Mouse (Mus musculus) Muller cell, postnatal 12 days (primary cell): ENCODE results near the gene Cdk5rap1.

Experiments used
- DNase-seq: peaks from one replicate; pipeline ENCODE4 v3.0.0-alpha.2; 2015; ENCODE audit errors: inconsistent ontology term

Cdk5rap1 gene

DNA sequence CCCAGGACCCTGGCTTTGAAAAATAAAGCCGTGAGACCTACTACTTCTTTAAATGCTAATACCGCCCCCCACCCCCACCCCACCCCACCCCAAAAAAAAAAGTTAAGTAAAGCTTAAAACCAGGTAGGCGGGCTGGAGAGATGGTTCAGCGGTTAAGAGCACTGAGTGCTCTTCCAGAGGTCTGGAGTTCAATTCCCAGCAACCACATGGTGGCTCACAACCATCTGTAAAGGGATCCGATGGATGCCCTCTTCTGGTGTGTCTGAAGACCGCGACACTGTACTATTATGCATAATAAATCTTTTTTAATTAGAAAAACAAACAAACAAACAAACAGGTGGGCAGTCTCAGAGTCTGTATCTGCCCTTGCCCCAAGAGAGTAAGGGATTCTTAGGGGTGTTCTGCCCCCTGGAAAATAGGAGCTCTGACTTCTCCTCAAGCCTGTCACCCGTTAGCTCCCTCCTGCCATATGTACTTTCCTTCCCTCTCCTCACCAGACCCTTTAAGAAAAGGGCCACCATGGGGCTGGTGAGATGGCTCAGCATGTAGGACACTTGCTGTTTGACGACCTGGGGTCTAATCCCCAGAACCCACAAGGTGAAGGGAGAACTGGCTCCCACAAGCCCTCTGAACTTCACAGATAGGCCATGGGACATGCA lies at the start of gene Cdk5rap1:
Cdk5rap1 (minus strand) TSS at position 169 of the 659 bp plus-strand sequence.
- DNase-seq = no peak

DNA sequence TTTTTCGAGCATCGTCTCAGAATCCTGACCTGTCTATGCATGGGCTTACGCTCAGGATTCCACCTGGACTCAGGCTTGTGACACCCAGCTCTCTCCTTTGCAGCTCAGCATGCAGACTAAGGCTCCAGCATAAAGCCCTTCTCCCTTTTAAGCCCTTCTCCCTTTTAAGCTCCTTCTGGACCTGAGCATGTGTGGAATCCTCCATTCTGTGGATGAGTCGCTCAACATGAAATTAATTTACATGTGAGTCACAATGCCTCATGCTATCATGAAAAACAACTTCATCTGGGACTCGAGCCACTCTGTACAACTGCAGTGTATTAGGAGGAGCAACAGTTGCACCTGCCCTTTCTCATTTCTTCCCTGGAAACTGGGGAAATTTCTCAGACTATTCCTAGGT lies 49.4 kb upstream of the Cdk5rap1 start:
- DNase-seq = peak; percentile 43

DNA sequence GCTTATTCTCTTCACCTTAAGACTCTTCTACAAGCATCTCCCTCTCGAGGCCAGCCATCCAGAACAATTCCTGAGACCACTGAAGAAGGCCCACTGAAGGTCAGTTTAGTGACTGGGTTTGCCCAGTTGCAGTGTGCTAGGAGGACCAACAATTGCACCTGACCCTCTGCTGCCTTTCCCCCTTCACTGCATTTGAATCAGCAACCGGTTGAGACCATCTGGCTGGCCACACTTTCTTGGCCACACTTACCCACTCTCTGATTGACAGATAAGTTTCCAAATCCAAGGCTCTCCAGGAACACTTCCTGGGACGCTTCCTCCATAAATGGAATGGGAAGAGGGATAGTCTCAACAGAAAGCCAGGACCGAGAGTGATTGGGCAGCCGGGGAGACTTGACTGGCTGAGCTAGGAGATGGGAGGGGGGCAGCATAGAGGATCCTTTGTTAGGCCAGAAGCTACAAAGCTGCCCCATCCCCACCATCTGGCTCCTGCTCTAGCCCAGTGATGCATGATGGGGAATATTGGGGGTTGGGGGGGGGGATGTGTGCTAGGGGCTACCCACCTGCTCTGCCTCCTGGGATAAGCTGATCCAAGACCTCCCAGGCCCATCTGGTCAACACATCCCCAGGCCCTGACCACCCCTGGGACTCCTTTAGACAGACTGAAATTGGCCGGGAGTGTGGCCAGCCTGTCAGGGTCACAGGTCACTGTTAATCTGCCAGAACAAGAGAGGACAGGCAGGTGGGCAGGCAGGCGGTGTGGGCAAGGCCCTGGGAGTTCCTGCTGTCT lies 48.3 kb upstream of the Cdk5rap1 start:
- peak; percentile 73 for DNase-seq

DNA sequence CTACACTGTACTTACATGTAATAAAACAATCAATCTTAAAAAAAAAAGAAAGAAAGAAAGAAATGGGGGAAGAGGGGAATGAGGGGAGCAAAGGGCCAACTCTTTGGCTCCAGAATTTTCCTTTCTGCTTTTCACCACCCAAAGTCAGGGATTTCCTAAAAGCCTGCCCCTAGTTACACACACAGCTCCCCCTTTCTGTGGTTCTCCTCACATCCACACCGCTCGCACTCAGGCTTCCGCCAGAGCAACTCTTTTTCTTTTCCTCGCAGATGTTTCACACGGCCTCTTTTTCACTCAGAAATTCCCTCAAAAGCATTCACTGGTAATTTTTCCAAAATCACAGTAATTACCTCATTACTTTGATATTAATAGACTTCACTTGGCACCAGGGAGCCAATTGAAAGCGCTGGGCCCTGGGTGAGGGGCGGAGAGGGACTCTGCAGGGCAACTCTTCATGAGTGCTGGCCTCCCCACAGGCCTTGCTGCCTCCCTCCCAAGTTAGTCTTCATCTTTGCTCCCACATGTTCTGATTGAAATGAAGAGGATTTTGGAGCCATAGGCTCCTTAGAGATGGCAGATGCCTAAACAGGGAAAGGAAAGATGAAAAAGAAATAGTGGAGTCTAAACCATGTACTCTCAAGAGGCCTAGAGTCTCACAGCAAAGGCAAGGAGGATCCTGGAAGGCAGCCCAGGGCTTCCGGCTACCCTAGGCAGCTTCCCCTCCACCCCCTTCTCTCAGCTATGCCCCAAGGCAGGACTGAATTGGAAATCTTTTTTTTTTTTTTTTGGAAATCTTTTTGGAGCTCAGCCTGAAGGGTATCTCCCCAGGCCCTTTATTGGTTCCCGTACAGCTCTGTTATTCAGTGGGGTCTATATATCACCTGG lies 47.1 kb upstream of the Cdk5rap1 start:
- DNase-seq = peak; percentile 77

DNA sequence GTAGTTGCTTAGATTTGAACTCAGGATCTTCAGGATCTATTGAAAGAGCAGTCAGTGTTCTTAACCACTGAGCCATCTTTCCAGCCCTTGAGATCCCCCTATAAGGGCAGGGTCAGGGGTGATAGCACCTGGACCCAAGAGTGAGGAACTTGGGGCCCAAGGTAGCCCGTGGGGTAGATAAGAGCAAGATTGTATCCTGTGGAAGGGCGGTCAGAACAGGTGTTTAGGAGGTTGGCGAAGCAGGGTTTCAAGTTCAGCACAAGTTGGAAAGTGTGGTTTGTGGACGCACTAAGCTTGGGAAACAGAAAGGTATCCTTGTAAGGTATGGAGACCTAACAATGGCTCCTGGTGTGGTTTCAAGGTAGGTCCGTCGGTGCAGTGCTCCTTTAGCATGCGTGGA lies 45.2 kb upstream of the Cdk5rap1 start:
- no peak for DNase-seq

DNA sequence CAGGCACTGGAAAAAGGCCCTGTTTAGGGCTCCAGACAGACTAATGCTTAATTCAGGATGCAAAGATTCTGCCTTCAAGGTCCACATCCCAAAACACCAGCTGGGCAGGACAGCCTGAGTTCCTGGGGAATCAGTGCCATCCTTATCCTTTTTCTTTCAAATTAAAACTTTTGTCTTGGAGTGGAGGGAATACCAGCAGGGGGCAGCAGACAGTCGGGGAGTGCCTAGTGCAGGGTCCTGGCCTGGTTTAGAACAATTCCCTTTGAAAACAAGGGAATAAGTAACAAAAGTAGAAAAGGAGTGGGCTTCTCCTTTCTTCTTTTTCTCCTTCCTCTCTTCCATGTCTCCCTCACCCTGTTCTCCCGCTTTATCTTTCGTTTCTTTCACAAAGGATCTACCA lies 44.3 kb upstream of the Cdk5rap1 start:
- peak; percentile 45 for DNase-seq

DNA sequence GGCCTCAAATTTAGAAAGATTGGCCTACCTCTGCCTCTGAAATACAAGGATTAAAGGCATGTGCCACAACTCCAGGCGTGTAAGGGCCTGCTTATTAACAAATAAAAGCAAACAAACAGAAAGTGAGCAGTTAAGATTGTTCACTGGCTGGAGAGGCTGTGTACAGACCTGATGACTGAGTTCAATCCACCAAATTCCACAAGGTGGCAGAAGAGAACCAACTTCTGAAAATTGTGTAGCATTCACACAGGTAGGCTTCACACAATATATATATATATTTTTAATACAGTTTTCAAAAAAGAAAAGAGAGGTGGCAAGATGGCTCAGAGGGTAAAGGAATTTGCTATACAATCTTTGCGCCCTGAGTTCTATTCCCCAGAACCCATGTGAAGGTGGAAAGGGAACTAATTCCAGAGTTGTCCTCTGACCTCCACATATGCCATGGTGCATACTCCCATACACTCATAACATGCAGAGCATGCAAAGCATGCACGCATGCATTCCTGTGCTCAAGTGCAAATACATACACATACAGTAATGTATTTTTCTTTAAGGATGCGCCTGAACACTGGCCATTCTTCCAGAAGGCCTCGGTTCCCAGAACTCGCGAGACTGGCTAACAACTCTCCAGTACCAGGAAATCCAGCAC lies 39.3 kb upstream of the Cdk5rap1 start:
- no peak for DNase-seq

DNA sequence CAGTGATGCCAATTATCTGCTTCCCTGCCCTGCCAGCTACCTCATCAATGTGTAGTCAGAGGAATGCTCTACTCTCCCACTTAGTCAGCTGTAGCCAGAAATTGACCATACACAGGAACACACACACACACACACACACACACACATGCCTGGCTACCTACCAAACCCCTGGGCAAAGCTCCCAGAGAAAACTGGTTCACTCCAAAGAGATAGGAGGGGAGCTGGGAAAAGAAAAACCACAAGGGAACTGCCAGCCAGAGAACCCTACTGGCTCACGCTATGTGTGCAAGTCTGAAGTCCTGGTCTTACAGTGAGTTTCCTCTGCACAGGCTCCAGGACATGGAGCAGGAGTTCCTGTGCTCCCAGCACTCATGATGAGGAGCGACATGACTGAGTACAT lies 37.5 kb upstream of the Cdk5rap1 start:
- peak; percentile 96 for DNase-seq

DNA sequence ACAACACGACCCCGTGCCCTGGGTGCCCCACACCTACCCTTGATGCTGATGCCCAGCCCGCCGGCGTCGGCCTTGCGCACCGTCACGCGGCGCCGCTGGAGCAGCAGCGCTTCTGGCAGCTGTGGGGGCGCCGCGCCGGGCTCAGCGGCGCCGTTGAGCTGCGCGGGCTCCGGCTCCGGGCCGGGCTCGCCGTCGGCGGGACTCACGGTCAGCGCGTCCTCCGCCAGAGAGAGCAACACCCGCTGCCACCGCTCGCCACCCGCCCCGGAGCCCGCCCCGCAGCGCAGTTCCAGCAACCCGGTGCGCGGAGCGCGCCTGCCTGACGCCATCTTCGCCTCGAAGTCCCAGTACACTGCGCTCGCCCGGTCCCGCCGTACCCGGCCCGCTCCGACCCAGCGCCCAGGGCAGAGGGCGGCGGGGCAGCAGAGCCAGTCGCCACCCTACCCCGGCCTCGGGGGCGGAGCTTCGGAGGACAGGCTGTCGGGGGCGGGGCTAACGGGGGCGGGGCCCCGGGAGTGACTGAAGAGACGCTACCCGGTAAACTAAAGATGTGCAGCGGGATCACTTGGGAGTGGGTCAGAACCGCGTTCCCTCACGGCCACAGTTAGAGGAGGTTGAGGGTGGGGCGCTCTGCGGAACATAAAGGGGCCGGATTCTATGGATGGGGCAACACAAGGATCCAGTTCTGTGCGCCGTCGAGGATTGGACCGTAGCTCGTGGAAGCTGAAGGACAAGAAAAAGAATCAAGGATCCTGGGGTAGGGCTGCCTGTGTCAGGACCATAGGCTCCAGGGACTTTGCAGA lies 35.0 kb upstream of the Cdk5rap1 start, which contains the start of gene Snta1:
Snta1 (minus strand) TSS at position 457 of the 803 bp plus-strand sequence.
- DNase-seq = peak; percentile 94

DNA sequence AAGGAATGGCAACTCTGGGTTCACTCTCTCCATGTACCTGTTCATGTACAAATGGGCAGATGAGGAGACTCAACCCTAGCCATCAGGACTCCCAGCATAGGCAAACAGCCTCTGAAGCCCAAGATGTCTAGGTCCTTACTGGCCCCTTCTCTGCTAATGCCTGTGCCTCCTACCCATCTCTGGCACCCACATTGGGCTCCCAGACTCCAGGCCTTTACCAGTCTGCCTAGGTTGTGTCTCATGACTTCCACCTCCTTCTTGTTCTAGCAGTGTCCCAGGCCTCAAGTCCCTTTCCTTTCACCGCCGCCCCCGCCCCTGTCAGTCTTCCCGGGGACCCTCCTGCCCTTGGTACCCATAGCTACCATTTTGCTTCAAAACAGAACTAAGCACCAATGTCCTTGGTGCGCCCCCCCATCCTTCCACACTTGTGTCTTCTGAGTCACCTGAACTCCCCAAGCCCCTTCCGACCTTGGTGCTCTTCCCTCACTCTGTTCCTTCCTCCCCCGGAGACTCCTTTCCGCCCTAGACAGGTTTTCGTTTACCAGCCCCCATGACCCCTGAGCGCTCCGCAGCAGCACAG lies 34.3 kb upstream of the Cdk5rap1 start:
- DNase-seq = peak; percentile 19

DNA sequence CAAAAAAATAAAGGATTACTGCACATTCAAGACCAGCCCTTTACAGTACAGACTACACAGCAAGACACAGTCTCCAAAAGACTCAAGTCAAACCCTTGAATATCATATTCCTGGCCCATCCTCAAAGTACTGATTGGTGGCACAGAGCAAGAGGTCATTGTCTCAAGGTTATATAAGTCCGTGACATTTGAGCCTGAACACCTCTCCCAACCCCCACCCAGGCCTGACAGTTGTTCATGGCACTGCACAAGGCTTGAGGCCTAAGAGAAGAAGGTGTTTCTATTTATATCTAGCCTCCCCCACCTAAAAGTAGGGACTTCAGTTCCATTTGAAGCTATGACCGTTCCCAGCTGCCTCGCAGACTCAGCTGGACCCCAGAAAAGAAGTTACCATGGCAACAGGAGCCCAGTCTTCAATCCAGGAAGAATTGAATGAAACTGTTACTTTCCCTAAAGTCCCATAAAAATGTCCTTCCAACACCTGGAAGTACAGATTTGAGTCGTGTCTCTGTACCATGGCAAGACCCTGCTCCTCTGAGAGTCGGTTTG lies 32.7 kb upstream of the Cdk5rap1 start:
- no peak for DNase-seq

DNA sequence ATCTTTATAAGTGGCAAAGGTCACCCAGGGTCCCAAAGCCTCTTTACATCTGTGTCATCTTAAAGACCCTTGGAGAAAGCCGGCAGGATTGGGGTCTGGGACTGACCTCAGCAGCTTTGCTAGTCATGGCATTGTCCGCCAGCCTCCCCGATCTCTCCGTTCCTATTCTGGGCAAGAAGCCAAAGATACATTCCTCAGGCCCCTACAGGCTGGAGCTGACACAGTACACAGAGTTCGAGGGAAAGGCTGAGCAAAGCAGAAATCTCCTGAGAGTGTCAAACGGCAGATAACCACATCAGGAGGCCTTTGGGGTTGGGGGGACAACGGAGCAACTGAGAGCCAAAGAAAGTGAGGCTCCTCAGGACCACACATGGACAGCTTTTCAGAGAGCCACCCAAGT lies 30.0 kb upstream of the Cdk5rap1 start:
- peak; percentile 87 for DNase-seq

DNA sequence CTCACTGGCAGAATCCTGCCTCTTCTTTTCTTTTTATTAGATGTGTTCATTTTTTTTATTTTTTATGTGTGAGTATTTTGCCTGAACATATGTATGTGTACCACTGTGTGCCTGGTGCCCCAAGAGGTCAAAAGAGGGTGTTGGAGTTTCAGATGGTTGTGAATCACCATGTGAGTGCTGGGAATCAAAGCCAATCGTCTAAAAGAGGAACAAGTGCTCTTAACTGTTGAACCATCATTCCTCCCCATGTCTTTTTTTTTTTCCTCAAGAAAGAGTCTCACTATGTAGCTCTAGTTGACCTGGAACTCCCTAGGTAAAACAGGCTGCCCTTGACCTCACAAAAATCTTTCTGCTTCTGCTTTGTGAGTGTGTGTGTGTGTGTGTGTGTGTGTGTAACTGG lies 29.2 kb upstream of the Cdk5rap1 start:
- DNase-seq = no peak

DNA sequence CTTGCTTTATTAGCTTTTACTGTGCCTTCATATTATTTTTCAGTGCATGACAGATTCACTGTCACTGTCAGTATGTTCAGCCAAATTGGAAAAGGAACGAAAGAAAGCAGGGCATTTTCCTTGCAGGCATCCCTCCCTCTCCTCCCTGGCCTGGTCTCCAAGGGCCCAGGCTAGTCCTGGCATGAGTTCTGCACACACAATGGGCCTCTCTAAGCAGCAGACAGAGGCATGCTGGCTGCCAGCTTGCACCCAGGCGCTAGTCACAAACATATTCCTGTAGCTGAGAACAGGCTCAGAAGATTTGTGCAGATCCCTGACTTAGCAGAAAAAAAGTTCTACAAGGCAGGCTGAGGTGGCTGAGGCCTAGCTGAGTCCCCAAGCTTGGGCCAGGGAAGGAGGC lies 26.5 kb upstream of the Cdk5rap1 start:
- DNase-seq = peak; percentile 75

DNA sequence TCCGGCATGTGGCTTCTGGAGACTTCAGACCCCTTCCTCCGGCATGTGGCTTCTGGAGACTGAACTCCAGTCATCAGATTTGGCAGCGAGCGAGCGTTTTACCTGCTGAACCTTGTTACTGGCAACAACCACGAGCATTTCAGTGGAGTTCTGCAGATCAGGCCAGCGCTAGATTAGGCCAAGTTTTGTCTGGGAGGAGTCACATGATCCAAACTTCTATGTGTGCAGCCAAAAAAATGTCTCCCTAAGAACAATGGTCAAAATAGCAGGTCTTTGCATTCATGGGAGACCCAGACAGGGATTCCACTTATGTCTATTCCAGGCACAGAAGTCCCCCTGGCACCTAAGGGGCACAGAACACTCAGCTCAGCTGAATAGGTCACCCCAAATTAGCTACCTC lies 25.5 kb upstream of the Cdk5rap1 start:
- DNase-seq = no peak

DNA sequence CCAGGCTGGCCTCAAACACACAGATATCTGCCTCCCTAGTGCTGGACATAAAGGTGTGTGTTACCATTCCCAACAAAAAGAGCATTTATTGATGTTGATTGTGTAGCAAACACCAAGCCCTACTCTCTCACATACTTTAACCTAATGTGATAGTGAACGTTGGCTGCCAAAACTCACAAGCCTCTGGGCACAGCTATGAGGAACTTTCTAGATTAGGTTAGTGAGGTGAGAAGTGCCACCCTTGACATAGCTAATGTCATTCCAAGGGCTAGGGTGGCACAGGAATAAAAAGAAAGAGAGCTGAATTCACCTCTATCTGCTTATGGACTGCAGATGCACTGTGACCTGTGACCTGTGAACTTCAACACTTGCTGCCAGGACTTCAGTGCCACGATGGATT lies 23.7 kb upstream of the Cdk5rap1 start:
- no peak for DNase-seq

DNA sequence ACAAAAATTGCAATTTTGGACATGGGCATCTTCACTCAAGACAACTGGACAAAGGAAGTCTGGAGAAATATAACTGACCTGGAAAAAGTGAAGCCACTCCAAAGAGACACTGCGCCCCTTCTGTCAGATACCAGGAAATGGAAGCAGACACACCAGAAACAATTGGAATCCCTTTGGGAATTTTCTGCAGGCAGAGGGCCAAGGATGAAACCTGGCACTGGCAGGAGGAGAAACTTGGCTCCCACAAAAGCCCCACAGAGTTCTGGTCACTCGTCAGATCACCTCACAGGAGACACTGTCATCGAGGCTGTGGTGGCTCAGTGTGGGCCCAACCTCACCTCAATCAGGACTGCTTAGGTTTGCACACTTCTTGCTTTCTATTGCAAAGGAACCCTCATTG lies 21.8 kb upstream of the Cdk5rap1 start:
- DNase-seq = peak; percentile 25

DNA sequence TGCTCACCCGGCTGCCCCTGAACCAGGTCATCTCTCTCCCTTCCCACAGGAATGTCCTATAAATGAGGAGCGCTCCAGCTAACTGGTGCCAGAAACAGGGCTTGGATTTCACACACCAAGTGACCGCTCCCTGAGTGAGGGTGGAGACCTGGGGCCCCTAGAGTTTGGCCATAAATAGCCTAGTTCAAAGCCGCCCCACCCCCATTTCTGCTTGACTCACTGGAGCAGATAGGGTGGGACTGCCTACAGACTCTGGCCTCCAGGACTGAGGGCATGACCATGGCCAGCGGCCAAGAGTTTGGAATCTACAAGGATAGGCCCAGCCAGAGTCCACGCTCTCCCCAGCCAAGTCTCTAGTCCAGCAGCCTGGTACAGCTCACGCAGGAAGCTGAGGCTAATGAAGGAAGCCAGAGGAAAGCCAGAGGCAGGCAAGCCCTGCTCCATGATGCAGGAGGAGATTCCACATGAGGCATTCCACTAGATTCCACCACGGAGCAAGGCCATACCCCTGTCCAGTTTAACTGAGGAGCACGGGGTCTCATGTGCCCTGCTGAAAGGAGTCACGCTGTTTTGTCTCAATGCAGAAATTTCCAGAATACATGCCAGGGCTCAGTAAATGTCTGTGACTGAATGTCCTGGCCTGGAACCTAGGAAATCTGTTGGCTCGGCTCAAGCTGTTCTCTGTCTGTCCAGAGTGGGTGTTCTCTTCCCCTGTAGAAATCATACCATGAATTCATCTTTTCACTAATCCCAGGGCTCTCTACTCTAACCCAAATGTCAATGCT lies 17.6 kb upstream of the Cdk5rap1 start:
- peak; percentile 99 for DNase-seq

DNA sequence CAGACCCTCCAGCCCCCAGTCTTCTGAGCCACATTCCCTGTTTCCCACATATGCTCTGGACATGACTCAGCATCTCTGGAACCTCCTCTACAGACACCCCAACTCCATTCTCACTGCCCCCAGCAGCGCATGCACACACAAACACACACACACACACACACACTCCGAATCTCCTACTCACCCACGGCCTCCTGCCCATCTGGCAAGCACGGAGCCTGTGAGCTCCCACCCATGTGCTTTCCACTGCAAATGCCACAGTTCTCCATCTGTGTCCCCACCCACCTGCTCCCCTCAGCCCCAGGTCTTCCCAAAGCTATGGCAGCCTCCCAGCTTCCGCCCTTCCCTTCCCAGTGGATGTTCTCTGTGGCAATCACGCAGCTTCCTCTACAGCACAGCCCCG lies 6.3 kb upstream of the Cdk5rap1 start:
- DNase-seq = no peak
